Mouse (Mus musculus) liver, embryonic 13.5 days (tissue): ENCODE measurements at regions not wholly inside any gene's neighbourhood (a gene's known extent, or its start where the extent isn't known, plus 50 kb on each side); places are given as distances from the start of the nearest gene placed in this dataset.

Source experiments
- ATAC-seq: fragments of 200-750 bp; cut with Nextera tagmentation; 2 replicates; pipeline ENCODE4 v1.8.0; 2017; ENCODE audit warnings: low read depth, mild to moderate bottlenecking, moderate number of reproducible peaks, moderate library complexity
- DNase-seq: peaks from one replicate; pipeline ENCODE4 v3.0.0; 2022
- H3K27ac ChIP-seq: fragments of 300-500 bp; sonication (generic); 2 replicates; pipeline ENCODE4 v1.5.1; 2015; ENCODE audit warnings: moderate library complexity, mild to moderate bottlenecking, inconsistent platforms
- H3K27me3 ChIP-seq: fragments of 300-500 bp; sonication (generic); 2 replicates; pipeline ENCODE4 v1.6.1; 2015; ENCODE audit warnings: mild to moderate bottlenecking, inconsistent platforms
- H3K36me3 ChIP-seq: fragments of 300-500 bp; sonication (generic); 2 replicates; pipeline ENCODE4 v1.6.1; 2015; ENCODE audit warnings: mild to moderate bottlenecking, inconsistent platforms
- H3K4me1 ChIP-seq: fragments of 300-500 bp; sonication (generic); replicated peaks from 2 replicates; pipeline ENCODE4 v1.6.1; 2015; ENCODE audit warnings: inconsistent platforms
- H3K4me2 ChIP-seq: fragments of 300-500 bp; sonication (generic); 2 replicates; pipeline ENCODE4 v1.6.1; 2015; ENCODE audit warnings: inconsistent platforms, mild to moderate bottlenecking, moderate library complexity
- H3K4me3 ChIP-seq: fragments of 300-500 bp; sonication (generic); replicated peaks from 2 replicates; pipeline ENCODE4 v1.5.1; 2015; ENCODE audit warnings: mild to moderate bottlenecking, inconsistent platforms
- H3K9ac ChIP-seq: fragments of 300-500 bp; sonication (generic); 2 replicates; pipeline ENCODE4 v1.6.1; 2015; ENCODE audit warnings: mild to moderate bottlenecking, inconsistent platforms
- H3K9me3 ChIP-seq: fragments of 300-500 bp; sonication (generic); replicated peaks from 2 replicates; pipeline ENCODE4 v1.6.1; 2016; ENCODE audit warnings: inconsistent platforms
- WGBS: fragments of 180-500 bp; shearing (Covaris S2); methylation state at CpG from one replicate; pipeline ENCODE4 v1.1.7; 2015; ENCODE audit not compliant: insufficient replicate concordance; 5-methylcytosine and 5-hydroxymethylcytosine counted together

DNA sequence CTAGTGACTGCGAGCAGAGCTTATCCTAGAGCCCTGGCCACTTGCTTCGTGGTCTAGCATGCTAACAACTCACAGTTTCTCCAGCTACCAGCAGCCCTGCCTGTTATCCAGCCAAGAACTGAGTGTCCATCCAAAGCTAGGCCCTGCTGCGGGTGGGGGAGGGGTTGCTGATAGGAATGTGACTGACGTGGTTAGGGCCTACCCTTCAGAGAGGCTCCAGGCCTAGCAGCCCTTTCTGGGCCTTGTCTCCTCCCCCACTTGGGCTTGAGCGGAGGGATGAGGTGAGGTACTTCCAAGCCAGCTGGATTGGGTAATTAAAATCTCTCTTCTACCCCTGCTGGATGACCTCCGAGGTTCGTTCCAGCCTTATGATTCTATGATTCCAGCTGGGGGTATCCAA, 79.2 kb downstream of the Efnb1 start:
- WGBS = 64% methylated on average over 7 of the region's 7 CpGs
- H3K9me3 ChIP-seq = no peaks in the 10 kb centered on the region
- DNase-seq = no peak
- H3K36me3 ChIP-seq = no peaks in the 10 kb centered on the region
- no peak overlapping the region for H3K9ac ChIP-seq
- no peak for ATAC-seq
- H3K4me2 ChIP-seq = no peak overlapping the region
- peaks cover 41% of the 10 kb centered on the region for H3K27me3 ChIP-seq
- no peaks in the 10 kb centered on the region for H3K4me1 ChIP-seq
- H3K4me3 ChIP-seq = no peak overlapping the region
- no peak overlapping the region for H3K27ac ChIP-seq

DNA sequence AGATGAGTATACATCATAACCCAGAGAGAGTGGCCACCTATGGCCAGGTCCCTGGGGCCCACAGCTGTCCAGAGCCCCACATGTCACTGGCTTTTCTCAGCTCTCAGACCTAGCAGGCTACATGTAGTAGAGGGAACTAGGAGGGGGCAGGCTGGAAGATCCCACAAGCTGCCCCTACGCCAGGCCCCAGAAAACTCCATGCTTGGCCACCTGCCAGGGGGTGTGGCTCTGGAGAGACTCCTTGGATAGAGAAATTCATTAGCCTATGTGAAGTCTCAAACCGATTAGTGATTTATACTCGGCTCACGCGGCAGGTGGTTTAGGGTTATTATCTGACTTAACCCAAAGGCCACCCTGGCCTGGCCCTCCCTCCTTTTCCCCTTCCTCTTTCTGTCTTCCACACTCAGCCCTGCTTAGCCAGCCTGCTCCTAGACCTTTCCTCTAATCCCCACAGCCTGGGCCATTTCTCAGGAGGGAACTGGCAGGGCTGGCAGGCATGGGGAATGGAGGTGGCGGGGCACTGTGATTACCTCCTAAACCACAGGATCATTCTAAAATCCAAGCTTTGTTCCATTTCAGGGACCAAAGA, 77.7 kb downstream of the Efnb1 start:
- ATAC-seq = no peak
- peaks cover 44% of the 10 kb centered on the region for H3K27me3 ChIP-seq
- H3K9ac ChIP-seq = no peak overlapping the region
- no peaks in the 10 kb centered on the region for H3K36me3 ChIP-seq
- DNase-seq = no peak
- WGBS = 57% methylated on average over 6 of the region's 6 CpGs
- H3K4me2 ChIP-seq = no peak overlapping the region
- no peaks in the 10 kb centered on the region for H3K4me1 ChIP-seq
- no peaks in the 10 kb centered on the region for H3K9me3 ChIP-seq
- no peak overlapping the region for H3K27ac ChIP-seq
- H3K4me3 ChIP-seq = no peak overlapping the region

DNA sequence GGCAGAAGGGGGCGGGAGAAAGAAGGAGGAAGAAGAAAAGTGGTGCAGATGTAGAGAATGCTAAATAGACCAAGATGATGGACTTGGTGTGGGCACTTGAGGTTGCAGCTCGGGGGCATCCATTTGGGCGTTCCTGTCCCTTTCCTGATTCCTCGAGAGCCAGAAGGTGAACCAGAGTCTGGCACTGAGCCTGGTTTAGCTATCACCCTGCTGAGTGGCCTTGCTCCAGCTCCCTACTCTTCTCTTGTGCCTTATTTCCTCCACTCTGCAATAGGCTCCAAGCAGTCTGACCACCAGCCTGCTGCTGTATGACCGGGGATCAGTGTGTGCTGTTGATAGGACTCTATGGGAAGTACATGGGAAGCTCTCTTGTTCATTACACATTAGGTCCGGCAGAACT, 68.1 kb downstream of the Efnb1 start:
- H3K4me3 ChIP-seq = no peak overlapping the region
- ATAC-seq (no peak), DNase-seq (no peak)
- H3K4me2 ChIP-seq = no peak overlapping the region
- 0 out of 2 replicates have a peak, but pooled peaks cover 3% of the 10 kb centered on the region for H3K4me1 ChIP-seq
- H3K27ac ChIP-seq = no peak overlapping the region
- no peak overlapping the region for H3K9ac ChIP-seq
- H3K9me3 ChIP-seq = no peaks in the 10 kb centered on the region
- peaks cover 17% of the 10 kb centered on the region; the same call in 1 of the 2 replicates for H3K27me3 ChIP-seq
- 55% methylated on average over 6 of the region's 6 CpGs for WGBS
- H3K36me3 ChIP-seq = no peaks in the 10 kb centered on the region

DNA sequence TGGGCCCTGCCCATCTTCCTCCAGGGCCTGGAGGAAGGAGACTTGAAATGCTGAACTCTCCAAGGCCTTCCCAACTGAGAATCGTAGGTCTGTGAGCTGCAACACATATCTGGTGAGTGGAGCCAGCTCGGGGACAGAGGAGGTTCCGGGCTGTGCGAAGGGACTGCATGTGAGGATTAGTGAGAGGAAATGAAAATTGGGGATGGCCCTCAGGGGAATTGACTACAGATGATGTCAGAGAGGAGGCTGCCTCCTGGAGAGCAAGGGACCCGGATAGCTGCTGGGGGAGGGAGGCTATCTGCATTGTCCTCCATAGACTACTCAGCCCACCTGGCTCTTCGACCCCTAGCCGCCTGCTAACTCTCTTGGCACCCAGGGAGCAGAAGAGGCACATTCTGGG, 65.2 kb downstream of the Efnb1 start:
- H3K27ac ChIP-seq = no peak overlapping the region
- no peaks in the 10 kb centered on the region for H3K36me3 ChIP-seq
- H3K4me2 ChIP-seq = no peak overlapping the region
- ATAC-seq = no peak
- H3K9me3 ChIP-seq = no peaks in the 10 kb centered on the region
- no peak overlapping the region for H3K9ac ChIP-seq
- WGBS = 60% methylated on average over 7 of the region's 7 CpGs
- peaks cover 8% of the 10 kb centered on the region for H3K27me3 ChIP-seq
- DNase-seq = no peak
- H3K4me3 ChIP-seq = no peak overlapping the region
- H3K4me1 ChIP-seq = 0 out of 2 replicates have a peak, but pooled peaks cover 3% of the 10 kb centered on the region

DNA sequence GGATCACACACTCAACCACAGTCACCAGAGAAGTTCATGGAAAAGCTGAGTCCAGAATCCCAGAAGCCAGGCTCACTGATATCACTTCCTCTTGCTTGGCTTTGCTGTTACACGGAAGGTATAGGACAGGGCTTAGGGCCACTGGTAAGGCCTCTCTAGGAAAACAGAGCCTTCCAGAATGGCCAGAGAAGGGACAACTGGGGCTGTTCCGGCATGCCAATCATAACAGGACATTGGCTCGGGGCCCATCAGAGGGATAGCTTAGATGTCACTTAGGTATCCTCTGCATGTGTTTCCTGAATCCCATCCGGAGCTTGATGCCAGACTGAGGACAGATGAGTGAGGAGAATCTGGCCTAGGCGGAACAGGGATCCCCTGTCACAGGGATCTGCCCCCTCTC, 63.7 kb downstream of the Efnb1 start:
- peak; percentile 11; the same call in 1 of the 2 replicates for ATAC-seq
- Histone ChIP-seq H3K9ac (no peak overlapping the region), H3K4me3 (no peak overlapping the region)

DNA sequence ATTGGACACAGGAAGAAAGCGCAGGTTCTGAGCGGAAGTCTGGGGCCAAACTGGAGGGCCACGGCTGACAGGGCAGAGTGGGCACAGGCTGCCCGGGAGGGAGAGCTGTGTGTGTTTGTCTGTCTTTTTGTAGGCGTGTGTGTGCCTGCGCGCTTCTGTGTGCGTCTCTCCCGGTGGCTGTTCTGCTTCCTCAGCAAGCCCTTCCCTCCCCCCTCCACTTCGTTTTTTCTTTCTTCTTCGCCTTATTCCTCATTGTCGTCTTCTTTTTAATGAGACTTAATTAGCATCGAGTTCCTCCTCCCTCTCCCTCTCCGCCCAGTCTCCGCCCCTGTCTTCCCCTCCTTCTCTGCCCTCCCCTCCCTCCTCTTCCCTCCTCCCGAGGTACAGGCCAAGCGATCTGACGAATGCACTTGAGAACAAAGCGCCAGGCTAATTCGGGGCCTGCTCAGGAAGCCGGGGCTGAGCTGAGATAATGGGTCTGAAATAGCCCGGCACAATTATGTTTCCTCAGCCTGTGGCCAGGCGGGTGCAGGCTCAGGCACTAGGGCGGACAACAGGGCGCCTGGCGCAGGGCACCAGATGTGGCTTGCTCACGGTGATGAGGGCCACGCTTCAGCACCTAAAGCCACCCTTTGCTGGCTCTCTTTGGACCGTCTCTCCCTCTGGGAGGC, 63.2 kb downstream of the Efnb1 start:
- 0 out of 2 replicates have a peak, but pooled peaks cover 3% of the 10 kb centered on the region for H3K4me1 ChIP-seq
- H3K9ac ChIP-seq = no peak overlapping the region
- H3K4me2 ChIP-seq = peak overlapping the region; percentile 57
- peaks cover 12% of the 10 kb centered on the region for H3K27me3 ChIP-seq
- ATAC-seq = peak; percentile 76
- peak; percentile 11 for DNase-seq
- 21% methylated on average over 29 of the region's 29 CpGs for WGBS
- H3K27ac ChIP-seq = peak overlapping the region; percentile 53
- H3K36me3 ChIP-seq = no peaks in the 10 kb centered on the region
- H3K4me3 ChIP-seq = peak overlapping the region; percentile 34
- no peaks in the 10 kb centered on the region for H3K9me3 ChIP-seq

More for the DNA sequence above, 63.7 kb downstream of the Efnb1 start:
- H3K9me3 ChIP-seq = no peaks in the 10 kb centered on the region
- H3K4me1 ChIP-seq = 0 out of 2 replicates have a peak, but pooled peaks cover 3% of the 10 kb centered on the region
- 61% methylated on average over 5 of the region's 5 CpGs for WGBS
- peak overlapping the region; percentile 57 for H3K4me2 ChIP-seq
- DNase-seq = no peak
- no peaks in the 10 kb centered on the region for H3K36me3 ChIP-seq
- peak overlapping the region; percentile 53 for H3K27ac ChIP-seq
- peaks cover 12% of the 10 kb centered on the region for H3K27me3 ChIP-seq
